Mouse (Mus musculus) hindbrain, embryonic 12.5 days (tissue): ENCODE data around the gene Hist1h4b. TPM values are rescaled to one million over a fixed set of nuclear protein-coding genes. Genes with fewer than 3 reads are reported as not detected.
"Not testable (repeated sequence)": the region's sequence is repeated elsewhere in the genome, so short reads cannot be mapped to it uniquely, and the experiment has no call there.

Experiments
- ATAC-seq: fragments of 200-750 bp; cut with Nextera tagmentation; 2 replicates; pipeline ENCODE4 v1.8.0; 2017; ENCODE audit warnings: moderate TSS enrichment; ENCODE audit not compliant: low FRiP score
- H3K27ac ChIP-seq: fragments of 300-500 bp; sonication (generic); 2 replicates; pipeline ENCODE4 v1.5.1; 2016; ENCODE audit warnings: mild to moderate bottlenecking
- H3K27me3 ChIP-seq: fragments of 300-500 bp; sonication (generic); 2 replicates; pipeline ENCODE4 v1.6.1; 2016; ENCODE audit warnings: mild to moderate bottlenecking
- H3K36me3 ChIP-seq: fragments of 300-500 bp; sonication (generic); 2 replicates; pipeline ENCODE4 v1.6.1; 2016; ENCODE audit warnings: mild to moderate bottlenecking
- H3K4me1 ChIP-seq: fragments of 300-500 bp; sonication (generic); 2 replicates; pipeline ENCODE4 v1.6.1; 2016
- H3K4me2 ChIP-seq: fragments of 300-500 bp; sonication (generic); replicated peaks from 2 replicates; pipeline ENCODE4 v1.6.1; 2016; ENCODE audit warnings: mild to moderate bottlenecking
- H3K4me3 ChIP-seq: fragments of 300-500 bp; sonication (generic); 2 replicates; pipeline ENCODE4 v1.5.1; 2016; ENCODE audit warnings: mild to moderate bottlenecking
- H3K9ac ChIP-seq: fragments of 300-500 bp; sonication (generic); 2 replicates; pipeline ENCODE4 v1.6.1; 2016; ENCODE audit warnings: mild to moderate bottlenecking, moderate library complexity
- H3K9me3 ChIP-seq: fragments of 300-500 bp; sonication (generic); replicated peaks from 2 replicates; pipeline ENCODE4 v1.6.1; 2016; ENCODE audit warnings: mild to moderate bottlenecking
- WGBS: fragments of 180-500 bp; shearing (Covaris S2); methylation state at CpG from one replicate; pipeline ENCODE4 v1.1.7; 2016; 5-methylcytosine and 5-hydroxymethylcytosine counted together
- polyA plus RNA-seq: library from polyadenylated mRNA; unstranded; fragments of >200 nt; fragmentation: Nextera tagmentation; extraction: Ambion mirVana; gene quantifications from 2 replicates; pipeline ENCODE4 v1.2.1, GENCODE M21; 2016

Hist1h4b gene
- polyA plus RNA-seq, 1 experiment from 2014 or later, result 5.0 TPM

DNA sequence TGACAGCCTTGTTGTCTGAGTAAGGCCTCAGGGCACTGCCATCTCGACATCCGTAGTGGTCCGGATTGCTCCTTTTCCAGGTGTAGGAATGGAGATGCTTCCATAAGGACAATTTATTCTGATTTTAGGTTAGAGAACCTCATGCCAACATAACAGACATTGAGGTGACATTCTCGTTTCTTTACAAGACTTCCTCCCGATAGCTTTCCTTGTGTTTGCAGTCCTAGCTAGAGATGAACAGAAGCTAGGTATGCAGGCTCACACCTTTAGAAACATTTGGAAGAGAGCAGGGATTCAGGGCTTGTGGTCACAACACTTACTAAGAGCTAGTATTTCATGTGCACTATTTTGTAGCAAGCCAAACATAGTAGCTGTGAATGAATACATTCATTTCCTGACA lies 13.6 kb upstream of the Hist1h4b start:
- 85% methylated on average over 5 of the region's 5 CpGs for WGBS

DNA sequence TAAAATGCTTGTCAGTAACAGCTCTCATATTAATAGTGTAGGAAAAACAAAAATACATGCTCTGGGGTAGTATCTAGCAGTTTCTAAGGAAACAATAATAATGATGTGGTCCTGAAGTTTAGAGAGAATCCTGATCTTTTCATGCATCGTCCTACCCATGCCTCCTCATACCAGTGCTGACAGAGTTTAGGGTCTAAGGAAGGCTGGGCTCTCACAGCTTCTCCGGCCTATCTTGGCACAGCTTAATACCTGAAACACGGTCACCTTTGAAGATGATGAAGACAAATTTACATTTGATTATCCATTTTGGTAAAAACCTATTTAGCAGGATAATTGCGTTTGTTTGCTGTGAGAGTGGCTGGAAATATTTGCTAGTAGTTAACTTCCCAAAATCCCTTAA lies 12.8 kb upstream of the Hist1h4b start:
- H3K36me3 ChIP-seq, result no peaks in the 10 kb centered on the region
- no peak overlapping the region for H3K4me3 ChIP-seq
- ATAC-seq, result no peak
- peak overlapping the region; percentile 64 for H3K4me2 ChIP-seq
- H3K4me1 ChIP-seq, result peaks cover 19% of the 10 kb centered on the region
- 0 out of 2 replicates have a peak overlapping the region, but pooled peaks have one; percentile 52 for H3K27ac ChIP-seq
- no peak overlapping the region for H3K9ac ChIP-seq
- no peaks in the 10 kb centered on the region for H3K27me3 ChIP-seq
- H3K9me3 ChIP-seq, result no peaks in the 10 kb centered on the region
- WGBS, result 51% methylated on average over 4 of the region's 4 CpGs

More for the DNA sequence above, 13.6 kb upstream of the Hist1h4b start:
- Histone ChIP-seq H3K9me3 (no peaks in the 10 kb centered on the region), H3K27me3 (no peaks in the 10 kb centered on the region), H3K27ac (no peak overlapping the region), H3K4me3 (no peak overlapping the region), H3K4me2 (no peak overlapping the region), H3K36me3 (no peaks in the 10 kb centered on the region), H3K4me1 (peaks cover 19% of the 10 kb centered on the region), H3K9ac (no peak overlapping the region)
- ATAC-seq, result no peak

GRCm38 (mm10) chr13:23744421-23745380 lies 12.1 kb upstream of the Hist1h4b start:
- no peak for ATAC-seq
- WGBS, result 2% methylated on average over 15 of the region's 36 CpGs
- peak overlapping the region; percentile 64 for H3K4me2 ChIP-seq
- peak overlapping the region; percentile 40 for H3K4me3 ChIP-seq
- no peaks in the 10 kb centered on the region for H3K9me3 ChIP-seq
- no peaks in the 10 kb centered on the region for H3K27me3 ChIP-seq
- peak overlapping the region; percentile 49; the same call in 1 of the 2 replicates for H3K9ac ChIP-seq
- H3K27ac ChIP-seq, result peak overlapping the region; percentile 52; the same call in 1 of the 2 replicates
- no peaks in the 10 kb centered on the region for H3K36me3 ChIP-seq
- H3K4me1 ChIP-seq, result peaks cover 14% of the 10 kb centered on the region

DNA sequence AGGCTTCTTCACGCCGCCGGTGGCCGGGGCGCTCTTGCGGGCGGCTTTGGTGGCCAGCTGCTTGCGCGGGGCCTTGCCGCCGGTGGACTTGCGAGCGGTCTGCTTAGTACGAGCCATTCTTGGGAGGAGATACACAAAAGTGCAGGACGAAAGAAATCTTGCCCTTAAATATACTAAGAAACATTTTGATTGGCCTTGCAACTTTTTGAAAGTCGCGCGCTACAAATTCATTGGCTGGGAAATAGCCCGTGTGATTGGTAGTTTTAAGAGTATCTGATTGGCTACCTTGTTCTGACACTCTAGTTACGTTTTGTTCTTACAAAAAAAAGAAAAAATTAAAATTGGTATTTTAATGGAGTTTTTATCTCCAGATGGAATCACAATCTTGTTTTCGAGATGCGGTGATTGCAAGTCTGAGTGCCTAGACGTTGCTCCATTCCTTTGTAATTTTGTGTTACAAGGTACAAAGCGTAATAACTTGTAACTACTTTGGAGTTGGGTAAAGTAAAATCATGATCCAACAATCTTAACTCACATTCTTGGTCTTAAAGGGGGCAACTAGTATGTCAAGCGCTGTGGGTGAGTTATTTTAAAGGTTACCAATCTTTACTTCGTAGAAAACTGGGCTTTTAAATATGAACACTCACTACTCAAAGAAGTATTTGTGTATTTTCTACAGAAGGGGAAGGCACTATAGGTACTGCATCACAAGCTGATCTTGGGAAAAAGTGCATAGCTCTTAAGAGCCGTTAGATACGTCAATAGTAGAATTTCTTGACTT lies 11.2 kb upstream of the Hist1h4b start, which contains the start of gene Hist1h3c:
Gene Hist1h3c, minus strand, starts transcription at position 222 of the 781 bp plus-strand sequence.
- Histone ChIP-seq H3K4me1 (peaks cover 9% of the 10 kb centered on the region), H3K36me3 (no peaks in the 10 kb centered on the region), H3K27me3 (no peaks in the 10 kb centered on the region), H3K4me3 (peak within 1 kb of the TSS; percentile 40), H3K9ac (peak within 1 kb of the TSS; percentile 58), H3K4me2 (peak within 1 kb of the TSS; percentile 64), H3K9me3 (no peaks in the 10 kb centered on the region), H3K27ac (peak within 1 kb of the TSS; percentile 98)
- 2% methylated on average over 21 of the region's 28 CpGs for WGBS
- peak; percentile 73 for ATAC-seq

GRCm38 (mm10) chr13:23746201-23747080 lies 10.4 kb upstream of the Hist1h4b start, which contains the start of gene Hist1h2bb:
Gene Hist1h2bb, plus strand, starts transcription at chr13:23746734.
- peak within 1 kb of the TSS; percentile 64 for H3K4me2 ChIP-seq
- H3K27me3 ChIP-seq, H3K36me3 ChIP-seq, H3K9me3 ChIP-seq, H3K4me1 ChIP-seq: not testable (repeated sequence)
- peak within 1 kb of the TSS; percentile 40 for H3K4me3 ChIP-seq
- WGBS, result under 1% methylated on average over 49 of the region's 58 CpGs
- peak; percentile 95 for ATAC-seq
- peak within 1 kb of the TSS; percentile 98 for H3K27ac ChIP-seq
- H3K9ac ChIP-seq, result peak within 1 kb of the TSS; percentile 59

- WGBS, result 2% methylated on average over 13 of the region's 13 CpGs
- H3K4me2 ChIP-seq, result peak overlapping the region; percentile 64
- H3K9ac ChIP-seq, result peak overlapping the region; percentile 59
- H3K27ac ChIP-seq, result peak overlapping the region; percentile 98
- peak; percentile 21; the same call in 1 of the 2 replicates for ATAC-seq
- peaks cover 9% of the 10 kb centered on the region for H3K4me1 ChIP-seq
- H3K36me3 ChIP-seq, result no peaks in the 10 kb centered on the region
- H3K4me3 ChIP-seq, result peak overlapping the region; percentile 40
- no peaks in the 10 kb centered on the region for H3K27me3 ChIP-seq
- no peaks in the 10 kb centered on the region for H3K9me3 ChIP-seq
These were observed 9.5 kb upstream of the Hist1h4b start for GRCm38 (mm10) chr13:23747081-23747891.

DNA sequence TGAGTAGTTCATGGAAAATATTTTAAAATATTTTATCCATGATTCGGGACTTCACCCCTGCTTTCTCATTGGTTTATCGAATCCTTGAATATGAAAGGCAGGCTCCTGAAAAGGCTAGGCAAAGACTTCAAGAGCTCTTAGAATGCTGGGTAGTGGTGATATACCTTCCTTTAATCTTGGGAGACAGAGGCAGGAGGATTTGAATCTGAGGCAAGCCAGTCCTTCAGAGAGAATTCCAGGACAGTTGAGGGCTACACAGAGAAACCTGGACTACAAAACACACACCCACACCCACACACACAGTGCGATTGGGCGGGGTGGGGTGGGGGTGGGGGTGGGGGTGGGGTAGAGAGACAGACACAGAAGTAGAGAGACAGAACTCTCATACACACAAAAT lies 8.9 kb upstream of the Hist1h4b start:
- no peaks in the 10 kb centered on the region for H3K9me3 ChIP-seq
- H3K4me3 ChIP-seq, result no peak overlapping the region
- H3K9ac ChIP-seq, result no peak overlapping the region
- H3K27me3 ChIP-seq, result no peaks in the 10 kb centered on the region
- 7% methylated on average over 4 of the region's 4 CpGs for WGBS
- peak overlapping the region; percentile 98 for H3K27ac ChIP-seq
- no peak for ATAC-seq
- H3K4me1 ChIP-seq, result peaks cover 9% of the 10 kb centered on the region
- peak overlapping the region; percentile 64 for H3K4me2 ChIP-seq
- H3K36me3 ChIP-seq, result no peaks in the 10 kb centered on the region

DNA sequence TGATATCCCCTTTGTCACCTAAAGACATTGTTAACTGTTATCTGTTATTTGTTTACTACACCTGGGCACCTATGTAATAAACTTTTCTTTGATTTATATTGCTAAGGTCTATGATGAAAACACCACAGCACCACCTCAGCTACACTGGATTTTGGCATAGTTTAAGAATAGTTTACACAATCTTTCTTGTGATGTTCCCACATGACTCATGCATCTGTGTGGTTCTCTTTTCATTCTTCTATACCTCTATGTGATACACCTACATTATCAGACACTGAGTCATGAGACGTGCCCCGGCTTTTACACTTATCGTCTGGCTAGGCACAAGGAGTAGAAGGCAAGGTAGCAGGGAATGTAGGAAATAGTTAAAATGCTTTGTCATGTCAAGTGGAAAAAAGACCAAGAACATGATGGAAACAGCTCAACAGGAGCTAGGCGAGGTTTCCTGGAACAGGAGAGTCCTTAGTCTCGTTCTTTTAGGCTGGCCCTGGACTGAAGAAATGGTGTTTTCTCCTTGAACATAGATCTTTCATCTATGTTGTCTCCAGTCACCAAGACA lies 7.2 kb upstream of the Hist1h4b start:
- 93% methylated on average over 5 of the region's 5 CpGs for WGBS
- H3K9me3 ChIP-seq, result no peaks in the 10 kb centered on the region
- no peak overlapping the region for H3K4me3 ChIP-seq
- H3K9ac ChIP-seq, result no peak overlapping the region
- ATAC-seq, result no peak
- H3K27ac ChIP-seq, result no peak overlapping the region; the same call in 1 of the 2 replicates
- no peak overlapping the region for H3K4me2 ChIP-seq
- no peaks in the 10 kb centered on the region for H3K36me3 ChIP-seq
- peaks cover 9% of the 10 kb centered on the region for H3K4me1 ChIP-seq
- no peaks in the 10 kb centered on the region for H3K27me3 ChIP-seq

GRCm38 (mm10) chr13:23750839-23751477 lies 5.9 kb upstream of the Hist1h4b start, which contains the start of gene Hist1h2ab:
Gene Hist1h2ab, plus strand, starts transcription at chr13:23751126.
- Histone ChIP-seq H3K9ac (peak within 1 kb of the TSS; percentile 45; the same call in 1 of the 2 replicates), H3K27ac (peak within 1 kb of the TSS; percentile 95), H3K4me2 (peak within 1 kb of the TSS; percentile 61), H3K4me3 (peak within 1 kb of the TSS; percentile 38)
- H3K9me3 ChIP-seq, H3K4me1 ChIP-seq, H3K27me3 ChIP-seq, H3K36me3 ChIP-seq: not testable (repeated sequence)
- peak; percentile 48; the same call in 1 of the 2 replicates for ATAC-seq
- under 1% methylated on average over 31 of the region's 47 CpGs for WGBS

- Histone ChIP-seq H3K9me3 (no peaks in the 10 kb centered on the region), H3K27me3 (no peaks in the 10 kb centered on the region)
These were observed 5.3 kb upstream of the Hist1h4b start for GRCm38 (mm10) chr13:23751478-23751956.

More at GRCm38 (mm10) chr13:23751478-23751956, 5.3 kb upstream of the Hist1h4b start:
- Histone ChIP-seq H3K4me2 (peak overlapping the region; percentile 61), H3K4me1 (peaks cover 9% of the 10 kb centered on the region), H3K4me3 (peak overlapping the region; percentile 38), H3K36me3 (no peaks in the 10 kb centered on the region), H3K9ac (0 out of 2 replicates have a peak overlapping the region, but pooled peaks have one; percentile 41), H3K27ac (peak overlapping the region; percentile 95)
- peak; percentile 36 for ATAC-seq
- 1% methylated on average over 11 of the region's 11 CpGs for WGBS
